Mouse (Mus musculus) thymus, postnatal 14 days (tissue): ENCODE results near the gene Islr2.
"Not testable (repeated sequence)": the region's sequence is repeated elsewhere in the genome, so short reads cannot be mapped to it uniquely, and the experiment has no call there.

Experiments used
- DNase-seq: peaks from one replicate; pipeline ENCODE4 v3.0.0; 2021

Islr2 gene

GRCm38 (mm10) chr9:58203516-58204447 is at the start of gene Islr2, which contains the start of gene Islr:
Islr2 (minus strand) TSS chr9:58204319.
Islr (minus strand) TSS chr9:58204306.
- peak; percentile 70 for DNase-seq

GRCm38 (mm10) chr9:58253805-58254122 is 49.6 kb upstream of the Islr2 start:
- DNase-seq: not testable (repeated sequence)

GRCm38 (mm10) chr9:58253033-58253804 is 49.1 kb upstream of the Islr2 start, which contains the start of gene Stoml1:
Stoml1 (plus strand) TSS chr9:58253164.
- peak; percentile 95 for DNase-seq

- not testable (repeated sequence) for DNase-seq
These were observed 46.6 kb upstream of the Islr2 start for GRCm38 (mm10) chr9:58250730-58251129.

- no peak for DNase-seq
These were observed 46.2 kb upstream of the Islr2 start for GRCm38 (mm10) chr9:58250322-58250721.

- peak; percentile 80 for DNase-seq
These were observed 45.6 kb upstream of the Islr2 start, which contains the start of gene Pml for GRCm38 (mm10) chr9:58249592-58250192. Pml (minus strand) TSS chr9:58249786.

GRCm38 (mm10) chr9:58248746-58249413 is 44.8 kb upstream of the Islr2 start:
- no peak for DNase-seq

- DNase-seq: peak; percentile 88
These were observed 43.1 kb upstream of the Islr2 start for GRCm38 (mm10) chr9:58247064-58247759.

- no peak for DNase-seq
These were observed 42.0 kb upstream of the Islr2 start for GRCm38 (mm10) chr9:58246083-58246591.

GRCm38 (mm10) chr9:58243696-58244095 is 39.6 kb upstream of the Islr2 start:
- no peak for DNase-seq

GRCm38 (mm10) chr9:58242696-58243095 is 38.6 kb upstream of the Islr2 start:
- no peak for DNase-seq

- no peak for DNase-seq
These were observed 37.8 kb upstream of the Islr2 start for GRCm38 (mm10) chr9:58241780-58242485.

- no peak for DNase-seq
These were observed 30.4 kb upstream of the Islr2 start for GRCm38 (mm10) chr9:58234502-58235015.

- DNase-seq: no peak
These were observed 28.3 kb upstream of the Islr2 start for GRCm38 (mm10) chr9:58232374-58232773.

- DNase-seq: no peak
These were observed 27.6 kb upstream of the Islr2 start for GRCm38 (mm10) chr9:58231746-58232145.

- DNase-seq: no peak
These were observed 24.8 kb upstream of the Islr2 start for GRCm38 (mm10) chr9:58228777-58229466.

GRCm38 (mm10) chr9:58225915-58226913 is 22.1 kb upstream of the Islr2 start:
- DNase-seq: peak; percentile 72

GRCm38 (mm10) chr9:58224356-58224755 is 20.2 kb upstream of the Islr2 start:
- DNase-seq: no peak
